Mouse (Mus musculus) testis, postnatal 14 days (tissue): ENCODE results near the gene Cxcr4.

Source experiments
- DNase-seq: peaks from one replicate; pipeline ENCODE4 v3.0.0; 2021; ENCODE audit warnings: low spot score

Cxcr4 gene

DNA sequence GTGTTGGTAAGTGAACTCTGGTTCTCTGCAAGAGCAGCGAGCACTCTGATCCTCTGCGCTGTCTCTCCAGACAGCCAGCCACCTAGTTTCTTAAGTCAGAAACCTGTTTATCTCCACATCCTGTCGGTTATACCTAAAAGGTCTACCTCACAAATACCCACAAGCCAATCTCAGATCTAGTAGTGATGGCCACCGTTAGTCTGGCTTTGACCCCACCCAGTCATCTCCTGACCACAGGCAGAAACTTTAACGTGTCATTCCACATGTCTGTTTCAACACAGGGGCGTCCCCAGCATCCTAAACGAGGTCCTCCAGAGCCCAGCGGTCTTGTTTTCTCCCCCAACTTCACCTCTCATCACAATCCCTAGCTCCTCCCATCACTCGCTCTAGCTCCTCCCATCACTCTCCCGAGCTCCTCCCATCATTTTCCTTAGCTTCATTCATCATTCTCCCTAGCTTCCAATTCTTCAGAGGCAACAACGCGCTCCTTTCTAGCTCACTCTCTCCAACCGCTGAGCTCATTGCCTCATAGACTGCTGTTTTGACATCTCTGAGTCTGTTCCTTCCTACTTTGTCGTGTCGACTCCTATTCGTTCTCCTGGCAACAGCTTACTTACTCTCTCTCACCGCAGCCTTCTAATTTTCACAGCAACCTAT is 22.0 kb downstream of the Cxcr4 start:
- no peak for DNase-seq

DNA sequence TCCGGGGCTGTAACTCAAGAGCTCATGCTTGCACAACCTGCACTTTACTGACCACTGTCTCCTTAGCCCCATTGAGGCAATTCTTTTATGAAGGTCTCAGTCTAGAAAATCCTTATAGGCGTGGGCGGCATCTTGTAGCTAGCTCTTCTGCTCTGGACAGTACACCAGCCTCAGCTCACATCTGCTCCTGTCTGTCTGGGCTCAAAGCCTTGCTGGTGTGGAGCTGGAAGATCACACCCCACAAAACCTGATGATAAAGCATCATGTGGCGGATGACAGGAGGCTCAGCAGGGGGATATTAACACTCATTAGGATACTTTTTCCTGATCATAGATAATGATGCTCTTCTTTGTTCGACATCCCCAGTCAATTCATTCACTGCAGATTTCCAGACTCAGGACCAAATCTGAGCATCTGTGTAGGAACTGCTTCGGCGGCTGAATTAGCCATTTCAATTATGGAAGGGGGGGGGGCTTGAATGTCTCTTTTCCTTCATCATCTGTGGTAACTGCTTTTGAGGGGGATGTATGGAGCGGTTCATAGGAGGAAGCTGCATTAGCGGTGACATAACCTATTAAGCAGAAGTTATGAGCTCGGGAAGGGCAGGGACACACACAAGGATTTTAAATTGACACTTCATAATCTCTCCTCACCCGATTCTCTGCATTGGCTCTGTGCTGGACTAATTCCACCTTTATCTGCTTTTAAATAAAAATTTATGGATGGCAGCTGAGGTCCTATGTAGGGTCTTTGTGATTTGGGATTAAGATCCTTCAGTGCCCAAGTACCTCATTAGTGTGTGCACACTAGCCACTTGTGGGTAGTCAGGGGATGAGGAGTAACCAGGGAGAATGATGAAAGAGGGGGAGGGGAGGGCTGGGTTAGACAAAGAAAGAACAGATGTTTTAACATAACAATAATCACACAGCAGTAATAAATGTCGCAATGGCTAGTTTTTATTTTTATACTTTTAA is 24.6 kb downstream of the Cxcr4 start:
- DNase-seq: no peak

DNA sequence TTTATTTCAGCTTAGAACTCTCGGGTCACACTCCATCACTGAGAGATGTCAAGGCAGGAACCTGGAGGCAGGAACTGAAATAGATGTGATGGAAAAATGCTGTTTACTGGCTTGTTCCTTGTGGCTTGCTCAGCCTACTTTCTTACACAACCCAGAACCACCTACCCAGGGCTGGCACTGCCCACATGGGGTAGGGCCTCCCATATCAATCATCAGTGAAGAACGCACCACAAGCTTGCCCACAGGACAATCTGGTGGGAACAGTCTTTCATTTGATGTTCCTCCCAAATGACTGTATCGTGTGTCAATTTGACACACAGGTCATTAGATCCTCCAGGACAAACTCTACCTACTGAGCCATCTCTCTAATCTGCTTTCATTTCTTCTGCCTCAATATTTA is 28.2 kb downstream of the Cxcr4 start:
- DNase-seq: no peak

DNA sequence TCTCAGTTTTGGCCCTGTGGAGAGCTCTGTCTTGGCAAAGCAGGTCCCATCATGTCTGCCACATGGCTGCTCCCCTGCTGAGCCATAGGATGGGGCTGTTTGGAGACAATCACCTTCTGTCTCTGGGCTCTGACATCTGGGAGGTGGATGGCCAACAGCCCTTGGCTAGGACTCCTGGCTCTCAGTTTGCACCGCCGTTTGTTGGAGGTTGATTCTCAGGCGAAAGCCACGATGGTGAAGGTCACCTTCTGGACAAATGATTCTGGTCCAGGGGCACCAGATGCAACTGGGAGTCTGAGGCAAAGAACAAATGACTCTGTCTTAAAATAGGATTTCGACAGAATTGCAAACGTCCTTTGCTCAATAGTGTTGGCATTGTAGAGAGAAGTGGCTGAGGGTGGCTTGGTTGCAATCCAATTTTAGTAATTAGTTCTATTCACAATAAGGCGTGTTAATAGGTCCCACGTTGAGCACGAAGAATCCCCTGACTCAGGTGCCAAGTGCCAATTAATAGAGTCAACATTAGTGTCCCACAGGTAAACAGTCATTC is 30.7 kb downstream of the Cxcr4 start:
- no peak for DNase-seq

DNA sequence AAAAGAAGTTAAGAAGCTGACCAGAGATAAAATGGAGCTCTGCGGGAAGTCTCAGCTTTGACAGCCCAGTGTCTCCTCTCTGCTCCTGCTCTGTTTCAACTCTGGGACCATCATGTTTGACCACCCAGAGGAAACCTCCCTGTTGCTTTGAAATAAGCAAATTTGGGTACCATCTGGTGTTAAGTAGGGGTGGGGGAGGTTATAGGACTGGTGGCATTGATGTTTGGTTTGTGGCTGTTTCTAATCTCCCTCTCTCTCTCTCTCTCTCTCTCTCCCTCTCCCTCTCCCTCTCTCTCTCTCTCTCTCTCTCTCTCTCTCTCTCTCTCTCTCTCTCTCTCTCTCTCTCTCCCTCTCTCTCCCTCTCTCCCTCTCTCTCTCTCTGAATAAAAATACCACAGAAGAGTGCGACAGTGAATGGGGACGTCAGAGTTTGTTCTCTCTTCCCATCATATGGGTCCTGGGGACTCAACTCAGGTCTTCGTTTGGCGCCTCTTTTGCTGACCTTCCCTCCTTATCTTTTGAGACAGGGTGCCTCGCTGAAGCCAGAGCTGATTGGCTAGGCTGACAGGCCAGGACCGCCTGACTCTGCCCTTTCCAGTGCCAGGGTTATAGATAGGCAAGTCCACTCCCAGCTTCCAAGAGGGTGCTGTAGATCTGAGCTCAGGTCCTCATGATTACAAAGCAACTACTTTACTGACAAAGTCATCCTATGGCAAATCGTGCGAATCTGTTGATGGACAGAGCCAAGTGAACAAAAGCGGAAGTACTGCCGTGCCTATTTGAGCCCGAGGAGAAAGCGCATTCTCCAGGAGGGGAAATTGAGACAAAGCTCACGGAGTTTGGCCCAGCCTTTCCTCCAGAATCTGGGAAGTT is 31.4 kb downstream of the Cxcr4 start:
- no peak for DNase-seq

DNA sequence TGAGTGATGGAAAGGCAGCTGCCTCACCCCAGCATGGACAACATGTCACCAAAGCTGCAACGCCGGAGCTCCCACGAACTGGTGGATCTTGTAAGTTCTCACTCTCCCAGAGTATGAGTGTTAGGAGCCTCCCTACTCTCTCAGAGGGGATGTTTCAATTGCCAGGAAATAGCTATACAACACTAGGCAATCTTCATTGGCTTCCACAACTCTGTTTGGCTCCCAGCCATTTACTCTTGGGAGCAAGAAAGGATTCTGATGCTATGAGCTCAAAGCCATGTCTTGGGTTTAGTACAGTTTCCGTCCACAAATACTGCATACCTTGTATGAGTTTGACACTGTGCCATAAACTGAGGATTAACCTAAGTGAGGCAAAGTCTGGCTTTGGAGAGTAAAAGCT is 34.1 kb downstream of the Cxcr4 start:
- no peak for DNase-seq

DNA sequence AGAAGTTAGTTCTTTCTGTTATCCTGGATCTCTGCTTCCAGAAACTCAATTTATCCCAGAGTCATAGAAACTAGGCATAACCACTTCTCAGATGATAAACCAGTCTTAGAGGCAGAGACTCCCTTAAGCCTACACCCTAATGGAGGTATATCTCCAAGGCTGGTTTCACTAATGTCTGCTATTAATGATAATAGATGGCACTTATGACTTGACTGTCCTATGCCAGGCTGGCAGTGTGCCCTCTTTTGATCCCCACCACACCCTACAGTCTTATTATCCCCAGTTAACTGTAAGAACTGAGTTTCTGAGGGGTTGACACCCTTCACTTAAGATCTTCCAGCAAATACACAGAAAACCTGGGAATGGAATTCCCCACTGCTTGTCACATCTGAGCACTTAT is 39.5 kb downstream of the Cxcr4 start:
- no peak for DNase-seq

DNA sequence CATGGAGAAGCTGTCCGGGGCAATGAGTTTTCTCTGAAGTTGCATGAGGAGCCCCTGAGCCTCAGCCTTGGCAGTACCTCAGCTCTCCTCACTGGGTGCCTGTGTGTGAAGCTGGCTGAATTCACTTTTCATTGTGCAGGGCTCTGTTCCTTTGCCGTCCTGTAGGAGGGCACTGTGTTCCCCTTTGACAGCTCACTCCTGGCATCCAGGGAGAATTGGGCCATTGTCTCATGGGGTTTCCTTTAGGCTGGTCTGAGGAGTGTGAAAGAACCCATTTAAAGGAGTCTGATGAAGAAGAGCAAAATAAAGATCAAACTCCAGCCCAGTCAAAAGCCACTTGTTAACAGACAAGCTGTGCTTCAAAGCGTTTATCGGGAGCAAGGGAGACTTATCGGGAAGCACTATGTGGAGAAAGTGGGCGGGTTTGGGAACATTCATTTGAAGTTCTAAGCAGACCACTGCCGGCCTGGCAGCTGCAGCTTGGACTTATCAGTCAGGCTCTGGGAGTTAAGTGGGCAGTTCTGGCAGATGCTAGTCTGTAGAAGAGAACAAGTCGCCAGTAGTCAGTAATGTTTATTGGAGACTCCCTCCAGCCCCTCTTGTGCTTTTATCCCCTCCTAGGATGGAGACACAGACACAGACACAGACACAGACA is 40.2 kb downstream of the Cxcr4 start:
- DNase-seq: peak; percentile 53

DNA sequence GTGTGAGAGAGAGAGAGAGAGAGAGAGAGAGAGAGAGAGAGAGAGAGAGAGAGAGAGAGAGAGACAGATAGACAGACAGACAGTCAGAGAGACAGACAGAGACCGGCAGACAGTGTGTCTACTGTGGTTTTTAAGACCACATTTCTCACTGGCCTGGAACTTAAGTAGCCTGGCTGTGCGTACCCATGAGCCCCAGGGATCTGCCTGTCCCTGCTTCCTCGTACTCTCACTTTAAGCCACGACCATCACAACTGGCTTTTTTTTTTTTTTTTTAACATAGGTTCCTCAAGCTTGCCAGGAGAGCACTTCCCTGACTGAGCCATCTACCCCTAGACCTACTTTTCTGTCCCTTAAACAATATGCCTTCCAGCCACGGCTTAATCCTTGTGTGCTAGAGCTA is 42.7 kb downstream of the Cxcr4 start:
- no peak for DNase-seq

DNA sequence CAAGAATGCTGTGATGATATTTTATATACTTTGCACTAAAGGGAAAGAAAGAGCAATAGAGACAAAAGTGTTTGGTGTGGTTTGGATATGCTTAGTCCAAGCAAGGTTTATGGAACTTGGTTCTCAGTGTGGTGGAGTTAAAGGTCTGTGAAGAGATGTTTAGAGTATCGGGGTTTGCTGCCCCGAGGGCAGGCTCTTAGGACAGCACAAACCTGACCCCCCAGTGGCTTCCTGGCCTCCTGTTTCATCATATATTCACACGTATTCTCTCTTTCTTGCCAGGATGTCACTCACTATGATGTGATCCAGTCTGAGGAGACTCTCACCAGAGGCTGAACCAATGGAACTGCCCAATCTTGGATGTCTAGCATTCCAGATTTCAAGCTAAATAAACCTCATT is 43.1 kb downstream of the Cxcr4 start:
- DNase-seq: no peak

DNA sequence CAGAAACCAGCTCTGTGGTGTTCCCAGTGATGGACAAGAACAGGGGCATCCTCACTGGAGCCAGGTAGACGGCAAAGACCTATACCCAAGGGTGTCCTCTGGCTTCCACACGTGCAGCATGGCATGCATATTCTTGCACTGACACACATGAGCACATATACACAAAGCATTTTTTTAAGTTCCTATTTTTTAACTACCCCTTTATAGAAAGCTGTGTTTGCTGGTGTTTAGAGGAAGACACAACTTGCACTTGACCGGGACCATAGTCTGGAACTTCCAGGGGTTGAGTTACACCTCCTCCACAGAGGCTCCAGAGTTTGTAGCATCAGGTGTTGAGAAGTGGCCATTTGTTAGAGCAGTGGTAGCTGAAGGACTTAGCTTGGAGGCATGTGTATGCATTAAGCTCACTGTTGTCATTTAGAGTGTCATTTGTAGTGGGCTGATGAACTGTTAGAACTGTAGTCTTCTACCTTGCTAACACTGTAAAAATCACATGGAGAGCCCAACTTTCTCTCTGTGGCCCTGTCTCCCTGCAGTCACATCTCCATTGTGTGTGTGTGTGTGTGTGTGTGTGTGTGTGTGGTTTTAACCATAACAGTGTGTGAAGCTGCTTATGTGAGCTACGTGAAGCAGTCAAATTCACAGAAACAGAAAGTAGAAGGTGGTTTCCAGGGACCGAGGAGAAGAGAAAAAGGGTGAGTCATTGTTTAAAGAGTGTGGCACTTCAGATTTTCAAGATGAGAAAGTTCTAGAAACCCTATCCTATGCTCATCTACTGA is 43.7 kb downstream of the Cxcr4 start:
- no peak for DNase-seq

DNA sequence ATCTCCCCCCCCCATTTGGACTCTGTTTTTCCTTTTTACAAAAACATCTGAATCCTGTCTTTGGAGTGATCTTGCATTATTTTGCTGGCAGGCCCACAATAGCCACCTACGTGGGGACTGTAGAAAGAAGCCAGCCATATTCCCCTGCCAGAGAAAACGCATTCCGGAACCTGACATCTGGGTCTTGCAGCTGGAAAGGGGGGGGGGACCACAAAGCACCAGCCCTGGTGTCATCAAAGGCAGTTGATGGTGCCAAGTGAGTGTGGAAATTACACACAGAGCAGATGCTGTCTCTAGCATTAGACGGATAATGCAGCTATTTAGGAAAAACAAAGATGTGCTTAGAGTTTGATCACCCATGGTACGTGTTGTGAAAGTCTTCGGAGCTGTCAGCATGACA is 46.4 kb downstream of the Cxcr4 start:
- no peak for DNase-seq

DNA sequence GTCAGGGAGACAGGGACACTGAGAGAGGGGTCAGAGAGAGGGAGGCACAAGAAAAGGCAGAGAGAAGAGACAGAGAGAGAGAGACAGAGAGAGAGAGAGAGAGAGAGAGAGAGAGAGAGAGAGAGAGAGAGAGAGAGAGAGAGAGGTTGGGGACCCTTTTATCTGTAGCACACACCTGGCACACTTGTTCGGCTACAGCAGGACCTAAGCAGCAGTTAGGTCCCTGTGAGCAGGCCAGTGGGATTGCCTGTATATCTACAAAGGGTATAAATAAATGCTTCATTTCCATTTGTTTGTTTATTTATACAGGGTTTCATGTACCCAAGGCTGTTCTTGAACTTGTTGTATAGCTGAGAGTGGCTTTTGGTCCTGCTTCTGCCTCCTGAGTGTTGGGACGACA is 49.0 kb downstream of the Cxcr4 start:
- no peak for DNase-seq

DNA sequence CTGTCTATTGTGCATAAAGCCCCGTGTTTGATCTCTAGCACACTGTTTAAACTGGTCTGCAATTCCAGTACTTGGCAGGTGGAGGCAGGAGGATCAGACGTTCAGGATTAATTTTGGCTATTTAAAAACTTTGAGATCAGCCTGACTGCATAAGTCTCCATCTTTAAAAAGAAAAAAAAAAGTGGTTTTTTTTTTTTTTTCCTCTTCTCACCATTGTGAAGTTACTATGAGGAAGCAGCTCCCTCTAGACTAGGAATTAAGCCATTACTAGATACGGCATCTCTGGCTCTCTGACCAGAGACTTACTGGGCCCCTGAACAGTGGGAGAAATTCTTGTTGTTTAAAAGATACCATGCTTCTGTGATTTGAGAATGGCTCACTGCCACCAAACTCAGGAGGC is 49.5 kb downstream of the Cxcr4 start:
- no peak for DNase-seq

DNA sequence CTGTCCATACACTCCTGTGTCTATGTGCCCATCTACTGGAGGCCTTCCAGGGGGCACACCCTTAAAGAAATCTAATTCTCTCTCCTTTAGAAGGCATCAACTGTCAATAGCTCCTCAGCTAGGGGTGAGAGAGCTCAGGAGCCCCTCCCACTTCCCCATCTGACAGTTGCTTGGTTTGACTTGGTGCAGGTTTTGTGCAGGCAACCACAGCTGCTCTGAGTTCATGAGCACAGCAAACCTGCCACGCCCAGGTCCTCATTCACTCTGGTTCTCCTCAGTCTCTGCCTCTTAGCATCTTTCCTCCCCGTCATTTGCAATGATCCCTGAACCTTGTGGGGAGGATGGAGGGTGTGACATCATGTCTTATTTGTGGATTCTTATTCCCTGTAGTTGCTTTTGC is 51.9 kb downstream of the Cxcr4 start:
- DNase-seq: no peak

DNA sequence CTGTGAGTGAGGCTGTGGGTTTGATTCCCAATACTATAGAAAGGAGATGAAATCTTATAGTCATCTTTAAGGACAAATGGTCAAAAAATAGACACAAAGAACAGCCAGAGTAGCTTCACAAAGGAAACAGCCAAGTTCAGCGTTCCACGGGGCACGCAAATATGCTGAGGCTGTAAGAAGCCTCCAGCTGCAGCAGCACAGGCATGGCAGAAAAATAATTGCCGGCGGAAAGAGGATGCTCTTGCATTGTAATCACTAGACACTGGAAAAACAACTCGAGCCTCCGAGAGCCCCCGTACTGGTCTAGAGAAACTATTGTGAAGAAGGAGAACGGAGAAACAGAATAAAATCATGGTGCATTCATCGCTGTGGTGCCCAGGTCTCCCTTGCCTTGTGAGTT is 52.5 kb downstream of the Cxcr4 start:
- DNase-seq: no peak
